Mouse (Mus musculus) monocyte, adult 59 days (primary cell): Measurements from ENCODE around the gene Zfyve28. TPM values are rescaled to one million over a fixed set of nuclear protein-coding genes. Genes with fewer than 3 reads are reported as not detected.

Source experiments
- total RNA-seq, 2 experiments: library from RNA; stranded (reverse); gene quantifications; one replicate each; pipeline ENCODE4 v1.2.4; 2023

Zfyve28 gene
- 10 to 100 TPM in 1 of 2 experiments, 1 to 10 TPM in 1; 7.0 to 10.2 TPM for total RNA-seq

GRCm38 (mm10) chr5:34288154-34288716, at the start of gene Zfyve28, which contains the start of gene Cfap99:
Gene Zfyve28 (minus strand): TSS chr5:34288449.
Gene Cfap99 (plus strand): TSS chr5:34288600.

GRCm38 (mm10) chr5:34336097-34336774, 48.0 kb upstream of the Zfyve28 start, which contains the start of gene Rnf4:
Gene Rnf4 (plus strand): TSS chr5:34336289.

GRCm38 (mm10) chr5:34187601-34188316, 100.5 kb downstream of the Zfyve28 start, which contains the start of gene Mxd4:
Gene Mxd4 (minus strand): TSS chr5:34187720.

GRCm38 (mm10) chr5:34168950-34169891, 119.0 kb downstream of the Zfyve28 start, which contains the start of the genes Poln and Haus3:
Gene Poln (minus strand): TSS chr5:34169448.
Gene Haus3 (minus strand): TSS chr5:34169527.

Other genes starting within 250 kb of the Zfyve28 start
- under 1 TPM in 1 of 2 experiments, not detected in 1; 0.84 TPM for gene Poln, start 119.0 kb downstream of the Zfyve28 start, total RNA-seq
- 10 to 100 TPM in 1 of 2 experiments, 1 to 10 TPM in 1; 9.5 to 10.6 TPM for gene Haus3, start 118.9 kb downstream of the Zfyve28 start, total RNA-seq
- 10 to 100 TPM; 49.7 to 57.5 TPM for gene Mxd4, start 100.7 kb downstream of the Zfyve28 start, total RNA-seq
- gene Cfap99, start 151 bp upstream of the Zfyve28 start, total RNA-seq, result 1 to 10 TPM in 1 of 2 experiments, under 1 TPM in 1; 0.45 to 1.1 TPM
- gene Rnf4, start 47.8 kb upstream of the Zfyve28 start, total RNA-seq, result 100 to 1,000 TPM; 165 to 171 TPM
- gene Fam193a, start 81.5 kb upstream of the Zfyve28 start, total RNA-seq, result 10 to 100 TPM; 55.5 to 58.5 TPM
- gene Tnip2, start 225.5 kb upstream of the Zfyve28 start, total RNA-seq, result 10 to 100 TPM; 49.6 to 58.2 TPM
- 100 to 1,000 TPM; 139 to 147 TPM for gene Sh3bp2, start 237.4 kb upstream of the Zfyve28 start, total RNA-seq